Mouse (Mus musculus): Measurements from ENCODE around the gene Rhobtb1. TPM values are rescaled to one million over a fixed set of nuclear protein-coding genes. Genes with fewer than 3 reads are reported as not detected.

Gene Rhobtb1
- 4.5 TPM for polyA plus RNA-seq (2014; fragmentation: Illumina TruSeq; extraction: RNeasy Lipid Tissue Mini Kit (QIAGEN cat#74804); ENCODE audit: low read depth, low replicate concordance)

GRCm38 (mm10) chr10:69151045-69151444, at the start of gene Rhobtb1:
Rhobtb1 (plus strand) TSS chr10:69151434.

GRCm38 (mm10) chr10:69212542-69213440, 61.6 kb downstream of the Rhobtb1 start, which contains the start of gene A930033H14Rik:
A930033H14Rik (minus strand) TSS chr10:69213098.

Other genes with a start within 250 kb of the Rhobtb1 start
- gene A930033H14Rik, start 61.7 kb downstream of the Rhobtb1 start, polyA plus RNA-seq (2014; fragmentation: Illumina TruSeq; extraction: RNeasy Lipid Tissue Mini Kit (QIAGEN cat#74804); ENCODE audit: low read depth, low replicate concordance): 1.4 TPM
- 18.7 TPM for gene Cdk1, start 201.5 kb downstream of the Rhobtb1 start, polyA plus RNA-seq (2014; fragmentation: Illumina TruSeq; extraction: RNeasy Lipid Tissue Mini Kit (QIAGEN cat#74804); ENCODE audit: low read depth, low replicate concordance)
- gene Ank3, start 247.3 kb downstream of the Rhobtb1 start, polyA plus RNA-seq (2014; fragmentation: Illumina TruSeq; extraction: RNeasy Lipid Tissue Mini Kit (QIAGEN cat#74804); ENCODE audit: low read depth, low replicate concordance): 11.0 TPM

All from adrenal gland, adult 10 weeks (tissue).